11 mouse cellular contexts compared by ENCODE assay signal in the genomic region with DNA sequence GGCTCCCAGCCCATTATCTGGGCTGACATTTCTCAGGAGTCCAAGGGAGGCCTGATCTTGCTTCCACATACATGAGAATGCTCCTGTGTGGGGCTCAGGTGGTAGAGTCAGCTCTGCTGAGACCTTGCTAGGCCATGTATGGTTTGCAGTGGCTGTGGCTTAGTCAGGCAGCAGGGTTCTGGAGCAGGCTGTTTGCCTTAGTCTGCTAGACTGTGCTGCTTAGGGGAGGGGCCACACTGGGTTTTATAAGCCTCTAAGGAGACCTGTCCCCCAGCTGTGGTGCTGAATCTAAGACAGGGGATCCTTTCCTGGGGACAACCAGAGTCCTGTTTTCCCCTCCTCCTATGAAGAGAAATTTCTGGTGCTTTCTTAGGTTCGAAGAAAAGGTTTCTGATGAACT.
A peak's percentile ranks its signal among the peaks of the same experiment; 100 is the strongest.
DNase-seq lines count a peak whose midpoint lies in the region; ATAC-seq and TF ChIP-seq lines count a peak whose summit lies in the region.
"Had no signal": no experiment of that assay in that cellular context is flagged by ENCODE, and none has a peak within 500 bp of the region (broad histone marks: within the 10 kb centered on the region; RNA-seq: fewer than 3 reads in every experiment).

No protein-coding gene starts in this region.

- 69% methylated on average over 1 of the region's 1 CpGs for WGBS in midbrain, embryonic 12.5 days
- WGBS in midbrain, embryonic 14.5 days, result 72% methylated on average over 1 of the region's 1 CpGs

- 0 out of 2 replicates have a peak, but pooled peaks have one; percentile 49 for ATAC-seq in midbrain, embryonic 12.5 days (ENCODE audit: low FRiP score, low read depth)
- ATAC-seq in midbrain, embryonic 14.5 days (ENCODE audit: low FRiP score, low TSS enrichment), result no peak

- no peaks in the 10 kb centered on the region for H3K4me1 ChIP-seq in midbrain, embryonic 12.5 days
- H3K4me1 ChIP-seq in midbrain, embryonic 14.5 days (ENCODE audit: control insufficient read depth, insufficient read depth, low read length), result no peaks in the 10 kb centered on the region
- H3K4me1 ChIP-seq: neural tube, embryonic 12.5 days had no signal

- TF ChIP-seq POLR2A in brain, embryonic 14.5 days (IDR thresholded peaks at IDR 0.05; ENCODE audit: borderline replicate concordance, extremely low read depth, insufficient read depth, insufficient read length, poor library complexity, severe bottlenecking), result no peak

- no peak overlapping the region for H3K4me2 ChIP-seq in midbrain, embryonic 12.5 days (replicated peaks)
- no peak overlapping the region for H3K4me2 ChIP-seq in midbrain, embryonic 14.5 days (ENCODE audit: low read length)
- H3K4me2 ChIP-seq: neural tube, embryonic 12.5 days had no signal

- H3K27me3 ChIP-seq in midbrain, embryonic 12.5 days, result no peaks in the 10 kb centered on the region
- H3K27me3 ChIP-seq in midbrain, embryonic 14.5 days (ENCODE audit: control insufficient read depth, insufficient read depth, low read length), result no peaks in the 10 kb centered on the region
- H3K27me3 ChIP-seq: CH12.LX; neural tube, embryonic 12.5 days had no signal

- no peaks in the 10 kb centered on the region for H3K36me3 ChIP-seq in midbrain, embryonic 12.5 days
- no peaks in the 10 kb centered on the region for H3K36me3 ChIP-seq in midbrain, embryonic 14.5 days (ENCODE audit: control insufficient read depth, insufficient read depth, low read length)
- H3K36me3 ChIP-seq: neural tube, embryonic 12.5 days had no signal

- H3K27ac ChIP-seq in midbrain, embryonic 12.5 days (replicated peaks), result no peak overlapping the region
- no peak overlapping the region for H3K27ac ChIP-seq in midbrain, embryonic 14.5 days (replicated peaks; ENCODE audit: low read depth, low read length)
- H3K27ac ChIP-seq: neural tube, embryonic 12.5 days had no signal

- H3K9ac ChIP-seq in midbrain, embryonic 12.5 days (replicated peaks), result no peak overlapping the region
- no peak overlapping the region for H3K9ac ChIP-seq in midbrain, embryonic 14.5 days (replicated peaks; ENCODE audit: low read length)
- H3K9ac ChIP-seq: neural tube, embryonic 12.5 days had no signal

- no peak overlapping the region for H3K4me3 ChIP-seq in midbrain, embryonic 12.5 days
- H3K4me3 ChIP-seq in midbrain, embryonic 14.5 days (replicated peaks; ENCODE audit: low read depth, low read length), result no peak overlapping the region
- H3K4me3 ChIP-seq: neural tube, embryonic 12.5 days had no signal

- no peaks in the 10 kb centered on the region for H3K9me3 ChIP-seq in midbrain, embryonic 12.5 days
- no peaks in the 10 kb centered on the region for H3K9me3 ChIP-seq in midbrain, embryonic 14.5 days (ENCODE audit: control insufficient read depth, low read length)
- H3K9me3 ChIP-seq: neural tube, embryonic 12.5 days had no signal

- no peak for TF ChIP-seq CTCF in brain, embryonic 14.5 days (IDR thresholded peaks at IDR 0.05; ENCODE audit: borderline replicate concordance, extremely low read depth, insufficient read depth, insufficient read length)

- peak; percentile 46 for DNase-seq in heart, postnatal 4 days
- no peak for DNase-seq in heart, adult 9 months (ENCODE audit: low spot score in 2 of 2)
- DNase-seq in midbrain, embryonic 14.5 days, result no peak
- peak; percentile 11 for DNase-seq in brain, embryonic 14.5 days (ENCODE audit: low read depth)
- peak; percentile 5 for DNase-seq in lung, postnatal 14 days
- DNase-seq in cerebellum, postnatal 25 days, result no peak
- no peak for DNase-seq in urinary bladder, postnatal 36 days (ENCODE audit: low spot score in 2 of 2)
- DNase-seq: gastrocnemius, postnatal 10 days had no signal

Comparison
In these comparisons a context has a peak if more than half of its experiments do, and no peak if none do; other contexts are left out.
1. DNase-seq: peak in heart, postnatal 4 days (single experiment), brain, embryonic 14.5 days (single experiment) and lung, postnatal 14 days (single experiment); none in heart, adult 9 months (0 of 2), midbrain, embryonic 14.5 days (single experiment), cerebellum, postnatal 25 days (0 of 2) and urinary bladder, postnatal 36 days (0 of 2).